Mouse (Mus musculus): ENCODE data around the gene Pmel.
"Not testable (repeated sequence)": the region's sequence is repeated elsewhere in the genome, so short reads cannot be mapped to it uniquely, and the experiment has no call there.

DNA sequence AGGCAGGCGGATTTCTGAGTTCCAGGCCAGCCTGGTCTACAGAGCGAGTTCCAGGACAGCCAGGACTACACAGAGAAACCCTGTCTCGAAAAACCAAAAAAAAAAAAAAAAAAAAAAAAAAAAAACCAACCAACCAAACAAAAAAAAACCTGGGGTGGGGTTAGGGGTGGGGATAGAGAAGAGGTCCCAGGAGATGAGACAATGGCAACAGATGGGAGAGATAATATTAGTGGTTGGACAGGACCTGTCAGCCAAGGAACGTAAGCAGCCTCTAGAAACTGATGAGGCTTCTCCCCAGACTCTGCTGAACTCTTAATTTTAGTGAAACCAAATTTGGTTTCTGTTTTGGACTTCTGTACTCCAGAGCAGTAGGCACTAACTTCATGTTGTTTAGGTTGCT is 21.5 kb downstream of the Pmel start:
- TF ChIP-seq PAX5 (IDR thresholded peaks at IDR 0.05; ENCODE audit: low read length); RAD21 (IDR thresholded peaks at IDR 0.05; ENCODE audit: low read depth, low read length); TBP (conservative IDR thresholded peaks at IDR 0.05; ENCODE audit: low read depth, low read length); EP300 (IDR thresholded peaks at IDR 0.05; ENCODE audit: low read length); HCFC1 (IDR thresholded peaks at IDR 0.05; ENCODE audit: low read depth, low read length); CTCF (conservative IDR thresholded peaks at IDR 0.05 in 1 of 2, IDR thresholded peaks at IDR 0.05 in 1 of 2; ENCODE audit: low read depth in 2 of 2, low read length in 2 of 2): not testable (repeated sequence)
